ENCODE assay signal across 30 mouse cellular contexts in the genomic region with DNA sequence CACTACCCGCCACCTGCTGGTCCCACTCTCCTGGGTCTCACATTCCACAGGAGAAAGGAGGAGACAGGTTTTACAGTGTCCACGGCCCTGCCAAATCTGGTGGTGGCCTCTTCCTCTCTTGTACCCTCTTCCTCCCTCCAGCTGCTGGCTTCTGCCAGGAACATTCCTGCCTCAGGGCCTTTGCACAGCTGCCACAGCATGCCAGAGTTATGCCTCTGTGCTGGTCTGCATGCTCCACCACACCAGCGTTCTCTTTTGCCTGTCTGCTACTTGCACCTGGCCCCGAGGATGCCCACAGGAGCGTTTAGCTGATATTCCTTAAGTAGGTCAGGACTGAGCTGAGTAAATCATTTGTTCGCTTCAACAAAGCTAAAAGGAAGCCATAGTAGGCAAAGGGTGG. TPM values are rescaled to one million over a fixed set of nuclear protein-coding genes. Genes with fewer than 3 reads are reported as not detected.
DNase-seq lines count a peak whose midpoint lies in the region; ATAC-seq lines count a peak whose summit lies in the region.
"Had no signal": no experiment of that assay in that cellular context is flagged by ENCODE, and none has a peak within 500 bp of the region (broad histone marks: within the 10 kb centered on the region; RNA-seq: fewer than 3 reads in every experiment).

No protein-coding gene starts in this region.

- DNase-seq in heart, embryonic 10.5 days (ENCODE audit: low spot score): no peak
- DNase-seq in heart, postnatal 10 days: no peak
- DNase-seq in embryonic facial prominence, embryonic 10.5 days (ENCODE audit: low spot score): no peak
- DNase-seq in thymus, postnatal 25 days: peak; percentile 55
- DNase-seq in kidney, adult 9 months: no peak
- DNase-seq in urinary bladder, postnatal 25 days (ENCODE audit: low spot score): no peak
- DNase-seq: adrenal gland, postnatal 36 days; cerebellum, adult 9-11 months; gastrocnemius, adult 2 months; heart, postnatal 14 days; kidney, adult 11 months; liver, embryonic 13.5 days; lung, adult 2 months; lung, postnatal 14 days; right cerebral cortex, adult 18-20 months; right cerebral cortex, postnatal 4 days had no signal

- intact Hi-C loops in heart, postnatal 10 days (cut with DNase I): no loop called here

- H3K9me3 ChIP-seq in heart, embryonic 10.5 days: no peaks in the 10 kb centered on the region
- no peaks in the 10 kb centered on the region for H3K9me3 ChIP-seq in embryonic facial prominence, embryonic 10.5 days
- H3K9me3 ChIP-seq in limb, embryonic 12.5 days: no peaks in the 10 kb centered on the region
- H3K9me3 ChIP-seq in hindbrain, embryonic 13.5 days: no peaks in the 10 kb centered on the region
- H3K9me3 ChIP-seq: hindbrain, embryonic 12.5 days; liver, embryonic 13.5 days; megakaryocyte, embryonic 14.5 days; midbrain, embryonic 13.5 days; stomach, embryonic 15.5 days had no signal

- no peak overlapping the region for H3K4me3 ChIP-seq in heart, embryonic 10.5 days
- H3K4me3 ChIP-seq in embryonic facial prominence, embryonic 10.5 days: peak overlapping the region; percentile 47; the same call in 1 of the 2 replicates
- no peak overlapping the region for H3K4me3 ChIP-seq in limb, embryonic 12.5 days (replicated peaks)
- no peak overlapping the region for H3K4me3 ChIP-seq in hindbrain, embryonic 13.5 days
- H3K4me3 ChIP-seq: erythroblast, embryonic 14.5 days; gastrocnemius, adult 2 months; hindbrain, embryonic 12.5 days; liver, embryonic 13.5 days; megakaryocyte, embryonic 14.5 days; midbrain, embryonic 13.5 days; stomach, embryonic 15.5 days had no signal

- no peak for ATAC-seq in limb, embryonic 12.5 days (ENCODE audit: insufficient number of reproducible peaks, insufficient read depth, low FRiP score, low TSS enrichment, low read depth)
- no peak for ATAC-seq in hindbrain, embryonic 13.5 days (ENCODE audit: low FRiP score)
- ATAC-seq: CD4-positive, CD25-positive, alpha-beta regulatory T cell, adult 4 months; Patski had no signal

- 0 out of 2 replicates have a peak overlapping the region, but pooled peaks have one; percentile 67 for H3K27ac ChIP-seq in heart, embryonic 10.5 days
- peak overlapping the region; percentile 85 for H3K27ac ChIP-seq in embryonic facial prominence, embryonic 10.5 days (replicated peaks)
- peak overlapping the region; percentile 90 for H3K27ac ChIP-seq in limb, embryonic 12.5 days
- no peak overlapping the region for H3K27ac ChIP-seq in hindbrain, embryonic 13.5 days
- H3K27ac ChIP-seq: gastrocnemius, adult 2 months; liver, embryonic 13.5 days; midbrain, embryonic 13.5 days had no signal

- H3K4me1 ChIP-seq in heart, embryonic 10.5 days: peaks cover 44% of the 10 kb centered on the region
- H3K4me1 ChIP-seq in embryonic facial prominence, embryonic 10.5 days: peaks cover 48% of the 10 kb centered on the region
- peaks cover 49% of the 10 kb centered on the region for H3K4me1 ChIP-seq in limb, embryonic 12.5 days (replicated peaks)
- peaks cover 18% of the 10 kb centered on the region for H3K4me1 ChIP-seq in hindbrain, embryonic 13.5 days (replicated peaks)

- no peak overlapping the region for H3K4me2 ChIP-seq in limb, embryonic 12.5 days
- H3K4me2 ChIP-seq in hindbrain, embryonic 13.5 days: no peak overlapping the region

- H3K27me3 ChIP-seq in heart, embryonic 10.5 days (ENCODE audit: insufficient read depth, poor library complexity, severe bottlenecking): peaks cover 83% of the 10 kb centered on the region
- peaks cover 87% of the 10 kb centered on the region for H3K27me3 ChIP-seq in embryonic facial prominence, embryonic 10.5 days (replicated peaks; ENCODE audit: low read depth, poor library complexity, severe bottlenecking)
- peaks cover 76% of the 10 kb centered on the region for H3K27me3 ChIP-seq in limb, embryonic 12.5 days
- peaks cover 87% of the 10 kb centered on the region for H3K27me3 ChIP-seq in hindbrain, embryonic 13.5 days
- H3K27me3 ChIP-seq: megakaryocyte, embryonic 14.5 days; Patski had no signal

- H3K9ac ChIP-seq in limb, embryonic 12.5 days (replicated peaks): no peak overlapping the region
- H3K9ac ChIP-seq in hindbrain, embryonic 13.5 days: no peak overlapping the region
- H3K9ac ChIP-seq: liver, embryonic 13.5 days; stomach, embryonic 15.5 days had no signal

- 58% methylated on average over 6 of the region's 6 CpGs for WGBS in heart, embryonic 10.5 days
- 46% methylated on average over 6 of the region's 6 CpGs for WGBS in embryonic facial prominence, embryonic 10.5 days
- WGBS in limb, embryonic 12.5 days: 44% methylated on average over 6 of the region's 6 CpGs
- WGBS in hindbrain, embryonic 13.5 days: 55% methylated on average over 6 of the region's 6 CpGs

- H3K36me3 ChIP-seq in heart, embryonic 10.5 days: no peaks in the 10 kb centered on the region
- H3K36me3 ChIP-seq in embryonic facial prominence, embryonic 10.5 days (replicated peaks): no peaks in the 10 kb centered on the region
- no peaks in the 10 kb centered on the region for H3K36me3 ChIP-seq in limb, embryonic 12.5 days
- H3K36me3 ChIP-seq in hindbrain, embryonic 13.5 days: no peaks in the 10 kb centered on the region
- H3K36me3 ChIP-seq: hindbrain, embryonic 12.5 days; liver, embryonic 13.5 days; midbrain, embryonic 13.5 days; stomach, embryonic 15.5 days had no signal

RNA-seq across cellular contexts. Expression of a gene that starts 45.3 kb away (rescaled TPM):
- 0.05 TPM in 1 of 2 replicates, not detected in the other for polyA plus RNA-seq in heart, embryonic 10.5 days (2016; fragmentation: Nextera tagmentation; extraction: Ambion mirVana)
- total RNA-seq in heart, postnatal 10 days (2021): under 1 TPM; 0.26 to 0.32 TPM
- polyA plus RNA-seq in embryonic facial prominence, embryonic 10.5 days (2016; fragmentation: Nextera tagmentation; extraction: Ambion mirVana): 0.04 TPM in 2 replicates
- 1.5 and 2.0 TPM in 2 replicates for polyA plus RNA-seq in limb, embryonic 12.5 days (2016; fragmentation: Nextera tagmentation; extraction: Ambion mirVana)
- polyA plus RNA-seq in hindbrain, embryonic 13.5 days (2015; fragmentation: Nextera tagmentation; extraction: Ambion mirVana): 0.10 and 0.27 TPM in 2 replicates
- total RNA-seq: left cerebral cortex, postnatal 36 days had no signal
- polyA plus RNA-seq: forebrain, embryonic 14.5 days; frontal cortex, adult 2 months; heart, embryonic 11.5 days; kidney, embryonic 16.5 days; midbrain, embryonic 13.5 days had no signal
